Mouse (Mus musculus) small intestine, adult 2 months (tissue): ENCODE results near the gene Slc35a5. TPM values are rescaled to one million over a fixed set of nuclear protein-coding genes. Genes with fewer than 3 reads are reported as not detected.

Source experiments
- H3K27ac ChIP-seq: fragments of 200-500 bp; 2 replicates; pipeline ENCODE4 v1.5.1; 2012; ENCODE audit warnings: low read depth, low read length, control low read depth, inconsistent platforms; ENCODE audit not compliant: insufficient read depth
- H3K27me3 ChIP-seq: fragments of 200-500 bp; 2 replicates; pipeline ENCODE4 v1.6.1; 2012; ENCODE audit warnings: mild to moderate bottlenecking, moderate library complexity, low read length, inconsistent platforms; ENCODE audit not compliant: control insufficient read depth, insufficient read depth
- H3K36me3 ChIP-seq: fragments of 200-500 bp; 2 replicates; pipeline ENCODE4 v1.6.1; 2012; ENCODE audit warnings: mild to moderate bottlenecking, low read length, control low read depth, inconsistent platforms; ENCODE audit not compliant: control insufficient read depth, insufficient read depth
- H3K4me1 ChIP-seq: fragments of 200-500 bp; 2 replicates; pipeline ENCODE4 v1.6.1; 2012; ENCODE audit warnings: low read length, inconsistent platforms, mixed read lengths; ENCODE audit not compliant: control insufficient read depth, insufficient read depth, insufficient read length
- H3K4me3 ChIP-seq: fragments of 200-500 bp; 2 replicates; pipeline ENCODE4 v1.5.1; 2012; ENCODE audit warnings: low read depth, mild to moderate bottlenecking, control low read depth, inconsistent platforms, low read length, moderate library complexity
- CTCF ChIP-seq: fragments of 200-500 bp; IDR thresholded peaks from 2 replicates; pipeline ENCODE4 v1.5.1; 2012; ENCODE audit warnings: low read depth, mild to moderate bottlenecking, control low read depth, inconsistent platforms, low read length, moderate library complexity, mixed read lengths; ENCODE audit not compliant: insufficient replicate concordance, insufficient read length; ENCODE audit errors: extremely low read depth
- POLR2A ChIP-seq: fragments of 200-500 bp; IDR thresholded peaks from 2 replicates; pipeline ENCODE4 v1.6.1; 2012; ENCODE audit warnings: low read depth, mild to moderate bottlenecking, control low read depth, inconsistent platforms, low read length, moderate library complexity
- WGBS: fragments of 180-500 bp; shearing (Covaris S2); methylation state at CpG from one replicate; pipeline ENCODE4 v1.1.7; 2018; 5-methylcytosine and 5-hydroxymethylcytosine counted together
- polyA plus RNA-seq: library from polyadenylated mRNA; depleted of rRNA; stranded (reverse); fragments of >200 nt; gene quantifications from 2 replicates; pipeline ENCODE4 v1.2.3, GENCODE M21; 2012

Slc35a5 gene
- polyA plus RNA-seq, 1 experiment: 11.4 TPM

DNA sequence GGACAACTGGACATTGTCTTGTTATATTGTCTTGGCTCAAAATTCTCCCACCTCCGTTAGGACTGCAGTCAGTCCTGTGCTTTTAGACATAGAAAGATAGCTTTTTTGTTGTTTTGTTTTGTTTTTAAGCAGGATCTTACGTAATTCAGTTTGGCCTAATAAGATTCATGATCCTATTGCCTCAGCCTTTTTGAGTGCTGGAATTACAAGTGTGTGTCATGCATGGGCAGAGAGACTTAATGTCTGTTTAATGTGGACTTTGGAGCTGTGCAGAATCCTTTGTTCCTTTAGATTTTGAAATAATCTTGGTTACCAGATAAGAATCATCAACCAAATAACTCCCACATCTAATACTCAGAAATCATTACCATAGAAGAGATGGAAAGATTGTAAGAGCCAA is 20.0 kb upstream of the Slc35a5 start:
- no peaks in the 10 kb centered on the region for H3K27me3 ChIP-seq
- H3K4me1 ChIP-seq: no peaks in the 10 kb centered on the region
- 88% methylated on average over 2 of the region's 2 CpGs for WGBS
- peaks cover 25% of the 10 kb centered on the region for H3K36me3 ChIP-seq
- TF ChIP-seq CTCF: no peak
- TF ChIP-seq POLR2A: no peak
- H3K4me3 ChIP-seq: no peak overlapping the region
- H3K27ac ChIP-seq: no peak overlapping the region

DNA sequence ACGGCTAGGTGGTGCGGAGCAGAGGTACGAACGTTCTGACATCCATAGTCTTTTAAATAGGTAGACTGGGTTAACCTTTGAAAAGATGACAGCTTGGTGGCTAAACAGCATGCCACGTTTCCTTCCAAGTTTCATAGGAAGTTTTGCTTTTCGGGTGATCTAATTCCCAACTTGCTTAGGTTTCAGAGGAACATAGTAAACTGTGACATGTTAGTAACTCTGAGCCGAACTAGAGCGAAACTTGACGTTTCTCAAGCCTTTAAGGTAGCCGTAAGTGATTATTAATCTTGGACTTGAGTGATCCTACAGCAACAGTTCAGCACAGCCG is 847 bp upstream of the Slc35a5 start:
- TF ChIP-seq CTCF (no peak), POLR2A (no peak)
- WGBS: under 1% methylated on average over 11 of the region's 11 CpGs
- Histone ChIP-seq H3K4me1 (peaks cover 9% of the 10 kb centered on the region; the same call in 1 of the 2 replicates), H3K27ac (peak overlapping the region; percentile 95), H3K27me3 (no peaks in the 10 kb centered on the region), H3K4me3 (peak overlapping the region; percentile 98), H3K36me3 (peaks cover 2% of the 10 kb centered on the region; the same call in 1 of the 2 replicates)

DNA sequence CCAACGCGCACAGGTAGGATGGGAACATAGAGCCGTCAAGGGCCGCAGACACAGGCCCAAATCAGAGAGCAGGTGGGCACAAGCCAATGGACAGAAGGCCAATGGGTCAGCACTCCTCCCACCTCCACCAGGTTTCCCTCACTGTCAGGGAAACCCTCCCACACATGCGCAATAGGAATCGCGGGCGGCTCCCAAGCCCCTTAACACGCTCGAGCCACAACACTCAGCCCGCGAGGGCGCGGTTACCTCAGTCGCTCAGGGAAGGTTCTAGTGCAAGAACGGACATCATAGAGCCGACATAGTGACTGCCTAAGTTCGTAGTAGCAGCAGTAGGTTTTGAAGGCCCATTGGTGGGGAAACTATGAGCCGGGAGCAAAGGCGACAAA is 377 bp downstream of the Slc35a5 start:
- H3K4me1 ChIP-seq: peaks cover 11% of the 10 kb centered on the region; the same call in 1 of the 2 replicates
- H3K36me3 ChIP-seq: peaks cover 2% of the 10 kb centered on the region; the same call in 1 of the 2 replicates
- peak overlapping the region; percentile 92 for H3K27ac ChIP-seq
- peak overlapping the region; percentile 98 for H3K4me3 ChIP-seq
- WGBS: under 1% methylated on average over 20 of the region's 20 CpGs
- H3K27me3 ChIP-seq: no peaks in the 10 kb centered on the region
- TF ChIP-seq POLR2A: no peak
- no peak; the same call in 1 of the 2 replicates for TF ChIP-seq CTCF

DNA sequence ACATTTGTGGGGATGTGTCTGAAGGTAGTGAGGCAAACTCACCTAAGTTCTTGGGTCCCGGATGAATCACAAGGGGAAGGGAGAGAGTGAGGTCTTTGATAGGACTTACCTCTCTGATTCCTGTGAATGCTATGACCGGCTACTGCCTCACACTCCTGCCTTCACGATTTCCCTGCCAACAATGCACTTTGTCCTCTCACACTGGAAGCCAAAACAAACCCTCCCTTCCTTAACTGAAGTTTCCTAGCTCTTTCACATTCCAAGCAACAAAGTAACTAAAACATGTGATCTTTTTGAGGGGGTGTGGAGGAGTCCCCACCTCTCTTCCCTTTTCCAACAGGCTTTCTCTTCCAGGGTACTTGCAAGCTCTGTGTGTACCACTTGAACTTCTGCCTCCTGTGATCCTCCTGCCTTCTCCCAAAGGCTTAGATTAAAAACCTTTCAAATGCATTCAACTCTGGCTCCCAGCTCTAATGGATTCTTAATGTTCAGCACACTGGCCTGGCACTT is 3.7 kb downstream of the Slc35a5 start:
- peaks cover 11% of the 10 kb centered on the region; the same call in 1 of the 2 replicates for H3K4me1 ChIP-seq
- 32% methylated on average over 3 of the region's 3 CpGs for WGBS
- peak overlapping the region; percentile 33; the same call in 1 of the 2 replicates for H3K27ac ChIP-seq

DNA sequence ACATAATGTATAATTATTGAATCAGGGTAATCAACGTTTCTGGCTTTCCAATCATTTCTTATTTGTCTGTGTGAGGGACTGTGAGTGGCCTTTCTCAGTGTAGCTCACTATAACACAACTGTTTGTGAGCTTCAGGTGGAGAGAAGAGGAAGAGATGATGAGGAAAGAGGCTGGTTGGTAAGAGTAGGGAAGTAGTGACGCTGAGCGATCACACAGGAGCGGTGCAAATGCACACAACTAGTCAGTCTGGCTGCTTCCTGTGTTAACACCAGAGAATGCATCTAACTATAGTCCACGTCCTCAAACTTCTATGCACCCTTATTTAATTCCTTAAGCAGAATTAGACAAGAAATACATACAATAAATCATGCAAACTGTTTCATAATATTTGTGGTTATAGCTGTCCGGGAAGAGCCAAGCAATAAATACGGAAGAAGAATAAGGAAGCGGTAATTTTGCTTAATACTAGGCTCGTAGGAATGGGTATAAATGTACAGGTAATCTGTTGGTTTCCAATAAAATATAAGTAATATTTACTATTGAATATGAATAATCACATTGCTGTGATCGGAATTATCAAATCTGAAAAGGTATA is 9.9 kb downstream of the Slc35a5 start:
- H3K36me3 ChIP-seq: peaks cover 61% of the 10 kb centered on the region
- WGBS: 90% methylated on average over 10 of the region's 10 CpGs
- no peak overlapping the region for H3K4me3 ChIP-seq
- no peaks in the 10 kb centered on the region for H3K27me3 ChIP-seq
- no peak overlapping the region for H3K27ac ChIP-seq
- TF ChIP-seq POLR2A (no peak), CTCF (no peak)
- no peaks in the 10 kb centered on the region for H3K4me1 ChIP-seq

More for the DNA sequence above, 3.7 kb downstream of the Slc35a5 start:
- H3K36me3 ChIP-seq: peaks cover 20% of the 10 kb centered on the region
- no peaks in the 10 kb centered on the region for H3K27me3 ChIP-seq
- TF ChIP-seq POLR2A (no peak), CTCF (no peak)
- H3K4me3 ChIP-seq: no peak overlapping the region

DNA sequence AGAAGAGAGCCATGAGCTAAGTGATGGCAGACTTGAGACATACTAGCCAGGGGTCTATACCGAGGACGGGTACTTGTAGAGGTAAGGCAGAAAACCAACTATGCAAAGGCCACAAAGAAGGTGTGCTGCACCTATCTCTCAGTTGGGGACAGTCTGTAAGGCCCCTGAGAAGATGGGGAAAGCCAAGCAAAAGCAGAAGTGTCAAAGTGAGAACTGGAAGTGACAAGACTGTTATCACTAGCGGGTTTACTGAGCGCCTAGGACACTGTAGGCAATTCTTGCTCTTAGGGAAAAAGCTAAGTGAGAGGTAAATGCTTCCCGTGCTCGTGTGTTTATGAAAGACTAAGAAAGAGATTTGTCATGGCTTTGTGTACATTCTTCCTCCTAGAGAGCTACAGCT is 13.4 kb downstream of the Slc35a5 start:
- 81% methylated on average over 6 of the region's 6 CpGs for WGBS
- H3K4me1 ChIP-seq: no peaks in the 10 kb centered on the region
- no peak for TF ChIP-seq CTCF
- TF ChIP-seq POLR2A: no peak
- peaks cover 65% of the 10 kb centered on the region for H3K36me3 ChIP-seq
- no peak overlapping the region for H3K27ac ChIP-seq
- H3K27me3 ChIP-seq: no peaks in the 10 kb centered on the region
- H3K4me3 ChIP-seq: no peak overlapping the region

DNA sequence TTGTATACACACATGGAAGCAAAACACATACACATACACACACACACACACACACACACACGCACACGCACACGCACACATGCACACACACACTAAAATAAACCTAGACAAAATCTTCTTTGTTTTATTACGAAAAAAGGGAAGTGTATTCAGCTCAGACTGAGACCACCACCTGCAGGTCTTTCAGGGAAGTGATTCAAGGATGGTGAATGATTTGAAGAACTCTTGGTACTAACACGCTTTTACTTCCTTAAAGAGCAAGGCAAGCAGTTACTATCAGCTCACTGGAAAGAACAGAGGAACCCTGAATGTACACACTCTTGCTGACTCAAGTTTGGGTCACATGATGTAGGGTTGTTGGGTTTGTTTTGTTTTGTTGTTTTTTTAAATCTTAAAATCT is 15.9 kb downstream of the Slc35a5 start:
- TF ChIP-seq CTCF: no peak
- no peak for TF ChIP-seq POLR2A
- Histone ChIP-seq H3K4me1 (no peaks in the 10 kb centered on the region), H3K4me3 (no peak overlapping the region), H3K36me3 (peaks cover 56% of the 10 kb centered on the region), H3K27ac (no peak overlapping the region), H3K27me3 (no peaks in the 10 kb centered on the region)
- 91% methylated on average over 5 of the region's 5 CpGs for WGBS
